Mouse (Mus musculus): Measurements from ENCODE around the gene Zfp12. TPM values are rescaled to one million over a fixed set of nuclear protein-coding genes. Genes with fewer than 3 reads are reported as not detected.

Zfp12 gene
- total and polyA plus RNA-seq, 3 experiments = 12.8 to 18.8 (median 13.1) TPM

- dilution Hi-C loops (cut with MboI; ENCODE audit: extremely low pct_ligation_motif_present, extremely low pct_unique_long_range_greater_than_20kb, low sequenced_read_pairs) (no loop called here), in situ Hi-C loops (cut with MboI; ENCODE audit: low pct_ligation_motif_present, low pct_unique_long_range_greater_than_20kb, low sequenced_read_pairs) (no loop called here)
- Histone ChIP-seq H3K36me3 (replicated peaks in 1 of 2; ENCODE audit: control insufficient read depth in 1 of 2, insufficient read depth in 1 of 2, low read length in 1 of 2) (peaks cover 0 to 12% of the 10 kb centered on the region in 2 experiments), H3K4me3 (replicated peaks in 1 of 3; ENCODE audit: low read depth in 2 of 3, low read length in 2 of 3, poor library complexity in 1 of 3) (no peak overlapping the region), H3K27ac (ENCODE audit: insufficient read depth, low read depth) (no peak overlapping the region), H3K9me3 (replicated peaks; ENCODE audit: low read length) (no peaks in the 10 kb centered on the region), H3K27me3 (replicated peaks) (no peaks in the 10 kb centered on the region), H3K9ac (ENCODE audit: insufficient read depth, low read depth) (no peak overlapping the region), H3K79me2 (replicated peaks; ENCODE audit: control insufficient read depth, extremely low read depth, insufficient read depth, poor library complexity, severe bottlenecking) (no peaks in the 10 kb centered on the region), H3K4me1 (ENCODE audit: control insufficient read depth in 1 of 2, insufficient read depth in 2 of 2) (peaks cover 16 to 21% of the 10 kb centered on the region in 2 experiments), H3K4me2 (ENCODE audit: insufficient read depth, low read depth, poor library complexity, severe bottlenecking) (no peak overlapping the region)
- TF ChIP-seq CHD2 (IDR thresholded peaks at IDR 0.05; ENCODE audit: low read length) (no peak), BHLHE40 (IDR thresholded peaks at IDR 0.05; ENCODE audit: low read depth, low read length) (no peak), EP300 (IDR thresholded peaks at IDR 0.05; ENCODE audit: low read length) (no peak), JUN (IDR thresholded peaks at IDR 0.05; ENCODE audit: insufficient read depth, low read depth, low read length) (no peak), USF2 (conservative IDR thresholded peaks at IDR 0.05; ENCODE audit: low read depth, low read length) (no peak), MAZ (IDR thresholded peaks at IDR 0.05; ENCODE audit: low read depth, low read length) (no peak), NRF1 (IDR thresholded peaks at IDR 0.05; ENCODE audit: low read depth, low read length) (no peak), POLR2AphosphoS2 (IDR thresholded peaks at IDR 0.05; ENCODE audit: low read depth, low read length) (no peak), USF1 (IDR thresholded peaks at IDR 0.05; ENCODE audit: low read depth, low read length) (no peak), E2F4 (IDR thresholded peaks at IDR 0.05; ENCODE audit: insufficient replicate concordance, low read depth, low read length) (no peak), RAD21 (IDR thresholded peaks at IDR 0.05; ENCODE audit: low read depth, low read length) (no peak), ELF1 (IDR thresholded peaks at IDR 0.05; ENCODE audit: low read depth, low read length) (no peak), MAX (IDR thresholded peaks at IDR 0.05; ENCODE audit: low read length) (no peak), SMC3 (IDR thresholded peaks at IDR 0.05; ENCODE audit: low read depth, low read length) (no peak), NELFE (IDR thresholded peaks at IDR 0.05; ENCODE audit: low read depth, low read length) (no peak)
- no peak for DNase-seq (ENCODE audit: extremely low read depth)
Measured at GRCm38 (mm10) chr5:143272108-143272507, 37.1 kb downstream of the Zfp12 start.

- Histone ChIP-seq H3K27ac (ENCODE audit: insufficient read depth, low read depth) (no peak overlapping the region), H3K4me2 (ENCODE audit: insufficient read depth, low read depth, poor library complexity, severe bottlenecking) (no peak overlapping the region), H3K36me3 (replicated peaks in 1 of 2; ENCODE audit: control insufficient read depth in 1 of 2, insufficient read depth in 1 of 2, low read length in 1 of 2) (peaks cover 0 to 12% of the 10 kb centered on the region in 2 experiments), H3K9me3 (replicated peaks; ENCODE audit: low read length) (no peaks in the 10 kb centered on the region), H3K79me2 (replicated peaks; ENCODE audit: control insufficient read depth, extremely low read depth, insufficient read depth, poor library complexity, severe bottlenecking) (no peaks in the 10 kb centered on the region), H3K27me3 (replicated peaks) (no peaks in the 10 kb centered on the region), H3K4me1 (ENCODE audit: control insufficient read depth in 1 of 2, insufficient read depth in 2 of 2) (peaks cover 16 to 21% of the 10 kb centered on the region in 2 experiments), H3K4me3 (replicated peaks in 1 of 3; ENCODE audit: low read depth in 2 of 3, low read length in 2 of 3, poor library complexity in 1 of 3) (no peak overlapping the region), H3K9ac (ENCODE audit: insufficient read depth, low read depth) (no peak overlapping the region)
- in situ Hi-C loops (cut with MboI; ENCODE audit: low pct_ligation_motif_present, low pct_unique_long_range_greater_than_20kb, low sequenced_read_pairs) (no loop called here), dilution Hi-C loops (cut with MboI; ENCODE audit: extremely low pct_ligation_motif_present, extremely low pct_unique_long_range_greater_than_20kb, low sequenced_read_pairs) (no loop called here)
- TF ChIP-seq ZKSCAN1 (IDR thresholded peaks at IDR 0.05; ENCODE audit: borderline replicate concordance, low read depth, low read length) (no peak), MAZ (IDR thresholded peaks at IDR 0.05; ENCODE audit: low read depth, low read length) (no peak), TBP (conservative IDR thresholded peaks at IDR 0.05; ENCODE audit: low read depth, low read length) (no peak), CHD1 (IDR thresholded peaks at IDR 0.05; ENCODE audit: low read depth, low read length) (no peak), JUND (conservative IDR thresholded peaks at IDR 0.05; ENCODE audit: low read depth, low read length) (no peak), EP300 (IDR thresholded peaks at IDR 0.05; ENCODE audit: low read length) (no peak), MAFK (IDR thresholded peaks at IDR 0.05; ENCODE audit: insufficient replicate concordance, low read length) (no peak), CHD2 (IDR thresholded peaks at IDR 0.05; ENCODE audit: low read length) (no peak), RAD21 (IDR thresholded peaks at IDR 0.05; ENCODE audit: low read depth, low read length) (no peak), MEF2A (IDR thresholded peaks at IDR 0.05; ENCODE audit: borderline replicate concordance, low read depth, low read length) (no peak), MAX (IDR thresholded peaks at IDR 0.05; ENCODE audit: low read length) (no peak), USF1 (IDR thresholded peaks at IDR 0.05; ENCODE audit: low read depth, low read length) (no peak), PAX5 (IDR thresholded peaks at IDR 0.05; ENCODE audit: low read length) (no peak), RCOR1 (conservative IDR thresholded peaks at IDR 0.05; ENCODE audit: low read depth, low read length) (no peak), NRF1 (IDR thresholded peaks at IDR 0.05; ENCODE audit: low read depth, low read length) (no peak), IRF4 (IDR thresholded peaks at IDR 0.05; ENCODE audit: low read depth, low read length) (no peak)
- no peak for DNase-seq (ENCODE audit: extremely low read depth)
Measured at GRCm38 (mm10) chr5:143272540-143273330, 37.8 kb downstream of the Zfp12 start.
